Mouse (Mus musculus): ENCODE measurements at regions not wholly inside any gene's neighbourhood (a gene's known extent, or its start where the extent isn't known, plus 50 kb on each side); places are given as distances from the start of the nearest gene placed in this dataset.

GRCm38 (mm10) chr12:39831079-39831478 lies 206.7 kb downstream of the Arl4a start:
- no peak for DNase-seq

- DNase-seq = no peak
Measured at GRCm38 (mm10) chr12:39830530-39830929, 207.3 kb downstream of the Arl4a start.

- no peak for DNase-seq
Measured at GRCm38 (mm10) chr12:39822671-39823070, 215.2 kb downstream of the Arl4a start.

GRCm38 (mm10) chr12:39801536-39801935 lies 236.3 kb downstream of the Arl4a start:
- no peak for DNase-seq

- no peak for DNase-seq
Measured at GRCm38 (mm10) chr12:39797843-39798242, 240.0 kb downstream of the Arl4a start.

GRCm38 (mm10) chr12:39796939-39797338 lies 240.9 kb downstream of the Arl4a start:
- no peak for DNase-seq

GRCm38 (mm10) chr12:39785026-39785425 lies 252.8 kb downstream of the Arl4a start:
- DNase-seq = no peak

- no peak for DNase-seq
Measured at GRCm38 (mm10) chr12:39784532-39784931, 253.3 kb downstream of the Arl4a start.

GRCm38 (mm10) chr12:39776173-39776572 lies 261.7 kb downstream of the Arl4a start:
- no peak for DNase-seq

GRCm38 (mm10) chr12:39766988-39767387 lies 270.8 kb downstream of the Arl4a start:
- no peak for DNase-seq

GRCm38 (mm10) chr12:39763529-39763928 lies 274.3 kb downstream of the Arl4a start:
- no peak for DNase-seq

- DNase-seq = no peak
Measured at GRCm38 (mm10) chr12:39761946-39762345, 275.9 kb downstream of the Arl4a start.

- no peak for DNase-seq
Measured at GRCm38 (mm10) chr12:39761326-39761725, 276.5 kb downstream of the Arl4a start.

- no peak for DNase-seq
Measured at GRCm38 (mm10) chr12:39757975-39758374, 279.9 kb downstream of the Arl4a start.

GRCm38 (mm10) chr12:39751850-39752249 lies 286.0 kb downstream of the Arl4a start:
- DNase-seq = no peak

GRCm38 (mm10) chr12:39742156-39743063 lies 295.4 kb downstream of the Arl4a start:
- no peak for DNase-seq

GRCm38 (mm10) chr12:39741051-39741847 lies 296.6 kb downstream of the Arl4a start:
- DNase-seq = no peak

- DNase-seq = no peak
Measured at GRCm38 (mm10) chr12:39736966-39737365, 300.9 kb downstream of the Arl4a start.

GRCm38 (mm10) chr12:39736097-39736920 lies 301.5 kb downstream of the Arl4a start:
- DNase-seq = no peak

- no peak for DNase-seq
Measured at GRCm38 (mm10) chr12:39734176-39734575, 303.6 kb downstream of the Arl4a start.

- no peak for DNase-seq
Measured at GRCm38 (mm10) chr12:39731177-39731576, 306.6 kb downstream of the Arl4a start.

GRCm38 (mm10) chr12:39729255-39729654 lies 308.6 kb downstream of the Arl4a start:
- no peak for DNase-seq

GRCm38 (mm10) chr12:39724172-39724571 lies 313.7 kb downstream of the Arl4a start:
- no peak for DNase-seq
